Mouse (Mus musculus): ENCODE measurements around the gene Spryd3. TPM values are rescaled to one million over a fixed set of nuclear protein-coding genes. Genes with fewer than 3 reads are reported as not detected.

Gene Spryd3
- polyA plus RNA-seq, 1 experiment from 2014 or later = 16.0 TPM

DNA sequence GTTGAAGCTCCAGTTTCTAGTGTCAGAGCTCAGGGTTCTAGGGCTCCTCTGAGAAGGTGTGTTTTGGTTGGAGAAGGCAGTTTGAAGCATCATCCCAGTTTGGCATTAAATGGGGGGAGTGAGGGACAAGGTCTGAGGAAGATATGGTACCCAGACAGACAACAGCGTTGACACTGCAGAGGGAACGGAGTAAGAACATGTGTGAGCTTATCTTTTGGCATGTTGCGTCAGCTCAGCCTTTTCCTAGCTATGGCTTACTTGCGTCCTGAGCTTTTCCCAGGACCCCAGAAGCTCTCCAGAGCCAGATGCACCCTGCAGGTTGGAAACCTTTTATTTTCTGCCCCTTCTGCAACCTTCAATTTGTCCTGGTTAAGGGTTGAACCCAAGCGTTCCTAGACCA, 10.1 kb upstream of the Spryd3 start:
- no peak for ATAC-seq (replicated peaks; ENCODE audit: insufficient number of reproducible peaks, insufficient read depth, low FRiP score, low read depth)
- H3K4me2 ChIP-seq = no peak overlapping the region
- 60% methylated on average over 5 of the region's 5 CpGs for WGBS
- peaks cover 28% of the 10 kb centered on the region for H3K27me3 ChIP-seq
- H3K4me3 ChIP-seq = no peak overlapping the region
- no peaks in the 10 kb centered on the region for H3K36me3 ChIP-seq
- no peaks in the 10 kb centered on the region for H3K9me3 ChIP-seq (replicated peaks)
- no peak overlapping the region for H3K9ac ChIP-seq
- no peak overlapping the region for H3K27ac ChIP-seq
- H3K4me1 ChIP-seq (replicated peaks) = peaks cover 34% of the 10 kb centered on the region

DNA sequence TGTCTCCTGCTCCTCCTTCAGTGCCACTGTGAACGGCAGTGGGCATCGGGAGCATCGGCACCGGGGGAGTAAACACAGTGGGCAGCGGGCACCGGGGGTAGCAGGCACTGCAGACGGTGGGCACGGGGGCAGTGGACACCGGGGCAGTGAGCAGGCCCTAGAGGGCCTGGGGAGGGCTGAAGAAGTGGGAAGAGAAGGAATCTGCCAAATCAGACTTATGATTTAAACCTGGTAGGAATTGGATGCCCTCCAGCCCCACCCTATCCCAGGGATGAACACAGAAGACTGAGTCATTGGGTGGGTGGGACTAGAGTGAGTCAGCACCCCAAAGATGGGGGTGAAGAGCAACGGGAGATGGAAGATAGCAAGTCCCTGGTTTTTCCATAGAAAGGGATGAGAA, 9.3 kb upstream of the Spryd3 start:
- peaks cover 29% of the 10 kb centered on the region for H3K4me1 ChIP-seq (replicated peaks)
- ATAC-seq (replicated peaks; ENCODE audit: insufficient number of reproducible peaks, insufficient read depth, low FRiP score, low read depth) = no peak
- H3K9ac ChIP-seq = no peak overlapping the region
- no peak overlapping the region for H3K4me3 ChIP-seq
- peaks cover 28% of the 10 kb centered on the region for H3K27me3 ChIP-seq
- H3K36me3 ChIP-seq = no peaks in the 10 kb centered on the region
- WGBS = 81% methylated on average over 10 of the region's 10 CpGs
- no peaks in the 10 kb centered on the region for H3K9me3 ChIP-seq (replicated peaks)
- no peak overlapping the region for H3K4me2 ChIP-seq
- no peak overlapping the region for H3K27ac ChIP-seq

DNA sequence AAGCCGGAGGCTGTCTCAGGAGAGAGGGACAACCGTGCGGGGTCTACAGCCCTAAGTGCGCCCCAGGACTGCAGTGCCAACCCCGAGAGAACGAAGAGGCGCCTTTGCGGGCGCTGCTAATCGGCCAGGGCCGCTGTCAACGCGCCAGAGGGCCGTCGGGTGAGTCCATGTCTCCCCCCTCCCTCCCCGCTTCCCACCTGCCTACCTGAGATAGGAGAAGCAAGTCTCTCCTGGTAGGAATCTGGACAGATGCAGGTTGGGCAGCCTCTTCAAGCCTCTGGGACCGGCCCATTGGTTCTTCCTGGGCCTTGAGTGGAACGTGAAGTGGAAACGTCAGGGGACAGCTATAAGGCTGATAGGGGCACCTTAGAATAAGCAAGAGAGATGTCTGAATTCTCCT, 8.7 kb upstream of the Spryd3 start:
- H3K27me3 ChIP-seq = peaks cover 28% of the 10 kb centered on the region
- peaks cover 24% of the 10 kb centered on the region for H3K4me1 ChIP-seq (replicated peaks)
- H3K27ac ChIP-seq = no peak overlapping the region
- peak overlapping the region; percentile 42 for H3K4me2 ChIP-seq
- no peaks in the 10 kb centered on the region for H3K9me3 ChIP-seq (replicated peaks)
- peak overlapping the region; percentile 0; the same call in 1 of the 2 replicates for H3K9ac ChIP-seq
- no peaks in the 10 kb centered on the region for H3K36me3 ChIP-seq
- ATAC-seq (replicated peaks; ENCODE audit: insufficient number of reproducible peaks, insufficient read depth, low FRiP score, low read depth) = no peak
- peak overlapping the region; percentile 9; the same call in 1 of the 2 replicates for H3K4me3 ChIP-seq
- 12% methylated on average over 19 of the region's 19 CpGs for WGBS

DNA sequence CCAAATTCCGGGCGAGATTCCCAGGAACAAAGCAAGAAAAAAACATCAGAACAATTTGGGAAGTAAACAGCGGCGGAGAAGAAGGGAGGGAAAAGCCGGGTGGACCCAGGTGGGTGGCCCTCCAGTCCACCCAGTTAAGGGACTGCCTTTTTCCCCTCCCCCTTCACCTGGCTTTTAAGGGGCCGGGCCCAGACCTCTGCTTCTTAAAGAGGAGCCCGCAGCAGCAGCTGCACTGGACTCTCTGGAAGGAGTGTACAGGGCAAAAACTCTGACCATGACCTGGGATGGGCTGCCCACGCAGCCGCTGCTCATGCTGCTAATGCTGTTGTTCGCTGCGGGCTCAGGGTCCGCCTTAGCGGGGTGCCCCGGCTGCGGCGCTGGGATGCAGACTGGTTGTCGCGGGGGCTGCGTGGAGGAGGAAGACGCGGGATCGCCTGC, 8.3 kb upstream of the Spryd3 start, which contains the start of gene Igfbp6:
Igfbp6 (plus strand) TSS at position 89 of the 438 bp plus-strand sequence.
- peak within 1 kb of the TSS; percentile 9; the same call in 1 of the 2 replicates for H3K4me3 ChIP-seq
- peak within 1 kb of the TSS; percentile 42 for H3K4me2 ChIP-seq
- no peak within 1 kb of the TSS for H3K27ac ChIP-seq
- H3K4me1 ChIP-seq (replicated peaks) = peaks cover 24% of the 10 kb centered on the region
- peak within 1 kb of the TSS; percentile 0; the same call in 1 of the 2 replicates for H3K9ac ChIP-seq
- 20% methylated on average over 22 of the region's 22 CpGs for WGBS
- H3K9me3 ChIP-seq (replicated peaks) = no peaks in the 10 kb centered on the region
- no peaks in the 10 kb centered on the region for H3K36me3 ChIP-seq
- no peak for ATAC-seq (replicated peaks; ENCODE audit: insufficient number of reproducible peaks, insufficient read depth, low FRiP score, low read depth)
- H3K27me3 ChIP-seq = peaks cover 28% of the 10 kb centered on the region

DNA sequence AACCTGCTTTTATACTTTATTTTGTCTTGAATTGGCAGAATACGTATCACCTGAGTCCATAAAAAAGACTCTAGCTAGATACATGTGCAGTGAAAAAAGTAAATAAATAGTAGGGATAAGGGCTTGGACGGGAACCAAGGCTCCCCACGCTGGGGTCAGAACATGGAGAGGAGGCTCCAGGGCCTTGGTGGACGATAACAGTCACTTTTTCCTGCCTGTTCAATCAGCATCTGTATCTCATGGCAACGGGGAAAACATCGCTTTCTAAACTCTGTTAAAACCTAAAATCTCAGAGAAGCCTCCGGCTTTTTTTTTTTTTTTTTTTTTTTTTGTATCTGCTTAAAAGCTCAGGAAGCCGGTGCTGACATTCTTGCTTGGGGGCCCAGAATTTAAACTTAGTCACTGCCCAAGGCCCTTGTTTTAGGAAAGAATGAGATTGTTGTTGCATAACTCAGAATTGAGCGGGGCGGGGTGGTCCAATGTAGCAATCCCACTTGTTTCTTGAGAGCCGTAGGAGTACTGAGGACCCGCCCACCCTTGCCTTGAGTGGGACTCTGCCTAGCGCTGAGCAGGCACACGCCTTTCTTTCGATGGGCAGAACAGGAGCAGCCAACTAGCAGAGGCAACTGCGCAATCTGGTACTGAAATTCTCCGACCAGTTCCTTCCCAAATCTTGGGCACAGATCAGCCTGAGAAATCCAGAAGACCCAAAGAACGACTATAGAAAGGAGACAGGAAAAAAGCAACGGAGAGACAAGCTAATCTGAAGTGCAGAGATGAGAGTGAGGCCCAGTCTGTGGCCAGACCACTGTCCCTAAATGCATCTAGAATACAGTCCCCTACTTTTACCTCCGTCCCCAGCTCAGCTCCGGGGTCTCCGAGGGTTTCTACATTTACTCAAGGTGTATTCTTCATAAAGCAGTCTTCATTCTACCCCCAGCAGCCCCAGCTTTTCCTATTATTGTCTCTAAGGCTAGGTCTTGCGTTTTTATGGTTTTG, 7.2 kb upstream of the Spryd3 start:
- Histone ChIP-seq H3K9me3 (replicated peaks) (no peaks in the 10 kb centered on the region), H3K9ac (no peak overlapping the region), H3K27ac (no peak overlapping the region), H3K4me3 (no peak overlapping the region), H3K27me3 (peaks cover 28% of the 10 kb centered on the region), H3K36me3 (no peaks in the 10 kb centered on the region), H3K4me2 (no peak overlapping the region), H3K4me1 (replicated peaks) (peaks cover 24% of the 10 kb centered on the region)
- WGBS = 53% methylated on average over 23 of the region's 23 CpGs
- 0 out of 2 replicates have a peak, but pooled peaks have one; percentile 38 for ATAC-seq (replicated peaks; ENCODE audit: insufficient number of reproducible peaks, insufficient read depth, low FRiP score, low read depth)

DNA sequence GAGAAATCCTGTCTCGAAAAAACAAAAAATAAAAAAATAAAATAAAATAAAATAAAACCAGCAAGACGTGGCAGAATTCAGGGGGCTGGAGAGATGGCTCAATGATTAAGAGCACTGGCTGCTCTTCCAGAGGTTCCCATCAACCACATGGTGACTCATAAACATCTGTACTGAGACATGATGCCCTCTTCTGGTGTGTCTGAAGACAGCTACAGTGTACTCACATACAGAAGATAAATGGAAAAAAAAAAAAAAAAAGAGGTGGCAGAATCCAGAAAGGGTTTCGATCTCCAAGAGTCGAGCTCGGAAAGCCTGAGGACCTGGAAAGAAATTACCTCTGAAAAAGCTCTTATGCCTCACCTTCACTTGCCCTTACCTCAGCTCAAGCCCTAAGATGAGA, 5.1 kb upstream of the Spryd3 start:
- H3K27ac ChIP-seq = no peak overlapping the region
- H3K4me1 ChIP-seq (replicated peaks) = peaks cover 31% of the 10 kb centered on the region
- no peak overlapping the region for H3K4me3 ChIP-seq
- no peaks in the 10 kb centered on the region for H3K36me3 ChIP-seq
- H3K9me3 ChIP-seq (replicated peaks) = no peaks in the 10 kb centered on the region
- H3K9ac ChIP-seq = no peak overlapping the region
- no peak overlapping the region for H3K4me2 ChIP-seq
- WGBS = 85% methylated on average over 5 of the region's 5 CpGs
- no peak for ATAC-seq (replicated peaks; ENCODE audit: insufficient number of reproducible peaks, insufficient read depth, low FRiP score, low read depth)
- peaks cover 28% of the 10 kb centered on the region for H3K27me3 ChIP-seq

DNA sequence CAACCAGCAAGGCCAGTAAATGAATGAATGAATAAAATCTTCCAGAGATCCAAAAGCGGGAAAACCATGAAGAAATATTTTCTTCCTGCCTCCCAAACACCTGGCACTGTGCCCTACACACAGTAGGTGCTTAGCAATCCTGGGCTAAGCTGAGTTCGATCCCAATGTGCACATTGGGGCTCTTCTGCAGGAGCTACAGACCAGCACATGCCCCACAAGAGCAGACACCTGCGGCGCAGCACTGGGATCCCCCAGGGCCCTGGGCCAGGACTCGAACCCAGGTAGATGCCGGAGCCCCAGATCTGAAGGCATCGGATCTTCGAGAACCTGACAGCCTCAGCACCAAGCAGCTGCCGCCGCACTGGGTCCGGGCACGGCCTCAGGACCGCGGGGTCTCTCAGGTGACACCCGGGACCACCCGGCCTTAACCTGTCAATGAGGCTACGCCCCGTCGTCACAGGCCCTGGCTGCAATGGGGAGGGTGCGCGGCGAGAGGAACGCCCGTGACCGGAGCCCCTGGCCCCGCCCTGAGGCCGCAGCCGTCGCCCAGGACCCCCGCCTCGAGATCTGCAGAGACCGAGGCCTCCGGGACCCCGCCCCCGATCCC, 409 bp downstream of the Spryd3 start:
- Histone ChIP-seq H3K36me3 (peaks cover 11% of the 10 kb centered on the region; the same call in 1 of the 2 replicates), H3K9me3 (replicated peaks) (no peaks in the 10 kb centered on the region), H3K4me3 (peak overlapping the region; percentile 68), H3K4me1 (replicated peaks) (peaks cover 18% of the 10 kb centered on the region), H3K27me3 (no peaks in the 10 kb centered on the region), H3K27ac (peak overlapping the region; percentile 66), H3K4me2 (peak overlapping the region; percentile 75), H3K9ac (peak overlapping the region; percentile 72)
- peak; percentile 63 for ATAC-seq (replicated peaks; ENCODE audit: insufficient number of reproducible peaks, insufficient read depth, low FRiP score, low read depth)
- WGBS = 2% methylated on average over 32 of the region's 35 CpGs

DNA sequence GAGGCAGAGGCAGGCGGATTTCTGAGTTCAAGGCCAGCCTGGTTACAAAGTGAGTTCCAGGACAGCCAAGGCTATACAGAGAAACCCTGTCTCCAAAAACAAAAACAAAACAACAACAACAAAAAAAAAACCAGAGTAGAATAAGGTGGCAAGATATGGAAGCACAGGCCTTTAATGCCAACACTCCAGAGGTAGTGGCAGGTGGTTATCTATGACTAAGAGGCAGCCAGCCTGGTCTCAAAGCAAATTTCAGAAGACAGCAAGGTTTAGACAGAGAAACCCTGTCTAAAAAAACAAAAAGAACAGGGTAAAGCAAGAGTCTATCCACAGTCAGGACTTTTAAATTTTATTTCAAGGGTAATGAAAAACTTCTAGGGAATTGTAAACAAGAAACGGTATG, 1.3 kb downstream of the Spryd3 start:
- no peak overlapping the region for H3K9ac ChIP-seq
- no peak overlapping the region for H3K4me2 ChIP-seq
- no peaks in the 10 kb centered on the region for H3K27me3 ChIP-seq
- no peaks in the 10 kb centered on the region for H3K9me3 ChIP-seq (replicated peaks)
- no peak overlapping the region for H3K27ac ChIP-seq
- WGBS = 90% methylated on average over 2 of the region's 2 CpGs
- H3K36me3 ChIP-seq = peaks cover 20% of the 10 kb centered on the region; the same call in 1 of the 2 replicates
- peaks cover 18% of the 10 kb centered on the region for H3K4me1 ChIP-seq (replicated peaks)
- no peak for ATAC-seq (replicated peaks; ENCODE audit: insufficient number of reproducible peaks, insufficient read depth, low FRiP score, low read depth)
- no peak overlapping the region for H3K4me3 ChIP-seq

DNA sequence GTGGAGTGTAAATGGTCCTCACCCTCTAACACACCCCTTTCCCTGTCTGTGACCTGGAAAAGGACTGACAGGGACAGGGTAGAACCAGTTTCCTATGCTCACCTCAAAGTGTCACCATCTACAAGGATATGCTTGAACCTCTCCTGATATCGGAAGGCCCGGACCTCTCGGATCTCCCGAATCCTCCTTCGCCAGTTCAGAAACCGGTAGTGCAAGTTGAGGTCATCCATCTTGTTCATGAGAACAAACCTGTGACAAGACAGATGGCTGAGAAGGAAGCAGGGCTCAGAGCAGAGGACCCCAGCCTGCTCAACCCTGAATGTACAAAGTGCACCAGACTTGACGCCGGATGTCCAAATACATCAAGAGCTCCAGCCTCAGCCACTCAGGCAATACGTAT, 2.7 kb downstream of the Spryd3 start:
- Histone ChIP-seq H3K36me3 (peaks cover 31% of the 10 kb centered on the region), H3K9me3 (replicated peaks) (no peaks in the 10 kb centered on the region), H3K4me2 (no peak overlapping the region), H3K4me3 (no peak overlapping the region), H3K27me3 (no peaks in the 10 kb centered on the region), H3K4me1 (replicated peaks) (peaks cover 18% of the 10 kb centered on the region), H3K9ac (no peak overlapping the region), H3K27ac (no peak overlapping the region)
- no peak for ATAC-seq (replicated peaks; ENCODE audit: insufficient number of reproducible peaks, insufficient read depth, low FRiP score, low read depth)
- 82% methylated on average over 9 of the region's 9 CpGs for WGBS

DNA sequence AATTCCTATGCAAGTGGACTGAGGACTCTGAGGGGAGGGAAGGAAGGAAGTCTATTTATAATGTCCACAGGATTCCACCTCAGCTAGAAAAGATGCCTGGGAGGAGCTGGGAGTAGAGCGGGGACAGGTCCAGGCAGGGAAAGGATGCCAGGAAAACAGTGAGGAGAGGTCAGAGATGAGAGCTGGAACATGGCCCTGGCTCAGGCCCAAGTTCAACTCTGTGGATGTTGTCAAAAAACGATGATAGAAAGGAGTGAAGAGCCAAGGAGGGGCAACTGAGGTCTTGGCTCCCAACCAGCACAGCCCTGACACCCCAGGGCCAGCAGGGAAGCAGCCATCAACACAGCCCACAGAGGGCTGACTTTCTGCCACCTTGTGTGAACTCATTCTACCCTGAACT, 9.7 kb downstream of the Spryd3 start:
- Histone ChIP-seq H3K9ac (no peak overlapping the region), H3K4me3 (no peak overlapping the region), H3K4me1 (replicated peaks) (peaks cover 12% of the 10 kb centered on the region), H3K36me3 (peaks cover 43% of the 10 kb centered on the region), H3K27ac (peak overlapping the region; percentile 51), H3K27me3 (no peaks in the 10 kb centered on the region), H3K4me2 (no peak overlapping the region), H3K9me3 (replicated peaks) (no peaks in the 10 kb centered on the region)
- peak; percentile 70 for ATAC-seq (replicated peaks; ENCODE audit: insufficient number of reproducible peaks, insufficient read depth, low FRiP score, low read depth)
- 19% methylated on average over 2 of the region's 2 CpGs for WGBS

DNA sequence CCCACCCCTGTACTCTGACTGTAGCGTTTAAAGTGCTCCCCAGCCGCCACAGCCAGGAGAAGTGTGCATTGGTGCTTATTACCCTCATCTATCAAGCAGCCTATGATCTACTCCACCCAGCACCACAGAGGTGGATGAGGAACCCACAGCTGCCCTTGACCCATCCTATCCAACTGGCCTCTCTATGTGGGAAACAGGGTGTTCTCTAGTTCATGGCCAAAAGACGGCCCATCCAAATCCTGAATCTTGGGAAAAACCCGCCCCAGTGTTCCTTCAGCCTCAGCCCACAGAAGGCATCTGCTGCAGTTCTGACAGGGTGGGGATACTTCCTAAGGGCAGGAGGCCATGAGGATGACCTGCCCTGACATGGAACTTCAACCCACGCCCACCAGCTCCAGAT, 15.5 kb downstream of the Spryd3 start:
- H3K4me2 ChIP-seq = no peak overlapping the region
- no peak overlapping the region for H3K9ac ChIP-seq
- peaks cover 11% of the 10 kb centered on the region for H3K4me1 ChIP-seq (replicated peaks)
- H3K9me3 ChIP-seq (replicated peaks) = no peaks in the 10 kb centered on the region
- H3K4me3 ChIP-seq = no peak overlapping the region
- no peak overlapping the region for H3K27ac ChIP-seq
- H3K27me3 ChIP-seq = no peaks in the 10 kb centered on the region
- WGBS = 65% methylated on average over 5 of the region's 5 CpGs
- H3K36me3 ChIP-seq = peaks cover 47% of the 10 kb centered on the region
- no peak for ATAC-seq (replicated peaks; ENCODE audit: insufficient number of reproducible peaks, insufficient read depth, low FRiP score, low read depth)
